Mouse (Mus musculus): ENCODE results near the gene Gpr19. TPM values are rescaled to one million over a fixed set of nuclear protein-coding genes. Genes with fewer than 3 reads are reported as not detected.

Gpr19 gene
- polyA plus RNA-seq, 1 experiment from 2014 or later, result 12.3 TPM

GRCm38 (mm10) chr6:134903368-134903767 lies 5.0 kb upstream of the Gpr19 start:
- Histone ChIP-seq H3K4me1 (peaks cover 3% of the 10 kb centered on the region; the same call in 1 of the 2 replicates), H3K9ac (no peak overlapping the region), H3K36me3 (no peaks in the 10 kb centered on the region), H3K27me3 (no peaks in the 10 kb centered on the region), H3K4me3 (replicated peaks) (no peak overlapping the region), H3K9me3 (replicated peaks) (no peaks in the 10 kb centered on the region), H3K27ac (no peak overlapping the region), H3K4me2 (no peak overlapping the region)
- no peak for ATAC-seq (replicated peaks; ENCODE audit: low FRiP score)
- 81% methylated on average over 4 of the region's 4 CpGs for WGBS

GRCm38 (mm10) chr6:134897443-134898094 lies 809 bp downstream of the Gpr19 start:
- Histone ChIP-seq H3K4me1 (peaks cover 10% of the 10 kb centered on the region), H3K27me3 (no peaks in the 10 kb centered on the region), H3K9me3 (replicated peaks) (no peaks in the 10 kb centered on the region), H3K9ac (peak overlapping the region; percentile 70), H3K36me3 (0 out of 2 replicates have a peak, but pooled peaks cover 3% of the 10 kb centered on the region), H3K27ac (peak overlapping the region; percentile 100), H3K4me2 (peak overlapping the region; percentile 83), H3K4me3 (replicated peaks) (peak overlapping the region; percentile 70)
- ATAC-seq (replicated peaks; ENCODE audit: low FRiP score), result peak; percentile 94
- WGBS, result under 1% methylated on average over 38 of the region's 38 CpGs

GRCm38 (mm10) chr6:134896570-134897436 lies 1.6 kb downstream of the Gpr19 start:
- Histone ChIP-seq H3K27me3 (no peaks in the 10 kb centered on the region), H3K27ac (peak overlapping the region; percentile 100), H3K4me1 (peaks cover 10% of the 10 kb centered on the region), H3K9me3 (replicated peaks) (no peaks in the 10 kb centered on the region), H3K4me3 (replicated peaks) (peak overlapping the region; percentile 70), H3K9ac (peak overlapping the region; percentile 70), H3K4me2 (peak overlapping the region; percentile 83), H3K36me3 (0 out of 2 replicates have a peak, but pooled peaks cover 3% of the 10 kb centered on the region)
- no peak for ATAC-seq (replicated peaks; ENCODE audit: low FRiP score)
- 51% methylated on average over 15 of the region's 15 CpGs for WGBS

GRCm38 (mm10) chr6:134890436-134890835 lies 7.9 kb downstream of the Gpr19 start:
- Histone ChIP-seq H3K27me3 (0 out of 2 replicates have a peak, but pooled peaks cover 2% of the 10 kb centered on the region), H3K4me3 (replicated peaks) (no peak overlapping the region), H3K9me3 (replicated peaks) (no peaks in the 10 kb centered on the region), H3K27ac (no peak overlapping the region), H3K4me2 (no peak overlapping the region), H3K36me3 (0 out of 2 replicates have a peak, but pooled peaks cover 3% of the 10 kb centered on the region), H3K4me1 (peaks cover 7% of the 10 kb centered on the region), H3K9ac (no peak overlapping the region)
- no peak for ATAC-seq (replicated peaks; ENCODE audit: low FRiP score)
- 77% methylated on average over 7 of the region's 7 CpGs for WGBS

GRCm38 (mm10) chr6:134889763-134890162 lies 8.6 kb downstream of the Gpr19 start:
- WGBS, result 87% methylated on average over 1 of the region's 1 CpGs
- H3K27me3 ChIP-seq, result 0 out of 2 replicates have a peak, but pooled peaks cover 2% of the 10 kb centered on the region
- no peaks in the 10 kb centered on the region for H3K9me3 ChIP-seq (replicated peaks)
- no peak overlapping the region for H3K9ac ChIP-seq
- ATAC-seq (replicated peaks; ENCODE audit: low FRiP score), result no peak
- no peaks in the 10 kb centered on the region for H3K36me3 ChIP-seq
- no peak overlapping the region for H3K4me2 ChIP-seq
- H3K4me1 ChIP-seq, result peaks cover 7% of the 10 kb centered on the region
- no peak overlapping the region for H3K27ac ChIP-seq
- H3K4me3 ChIP-seq (replicated peaks), result no peak overlapping the region

- Histone ChIP-seq H3K27me3 (0 out of 2 replicates have a peak, but pooled peaks cover 2% of the 10 kb centered on the region), H3K36me3 (no peaks in the 10 kb centered on the region), H3K9me3 (replicated peaks) (no peaks in the 10 kb centered on the region), H3K4me2 (no peak overlapping the region), H3K27ac (no peak overlapping the region), H3K9ac (no peak overlapping the region), H3K4me1 (peaks cover 7% of the 10 kb centered on the region), H3K4me3 (replicated peaks) (no peak overlapping the region)
- WGBS, result 4% methylated on average over 4 of the region's 4 CpGs
- ATAC-seq (replicated peaks; ENCODE audit: low FRiP score), result no peak
Measured at GRCm38 (mm10) chr6:134888563-134889017, 9.8 kb downstream of the Gpr19 start.

- ATAC-seq (replicated peaks; ENCODE audit: low FRiP score), result no peak; the same call in 1 of the 2 replicates
- Histone ChIP-seq H3K27me3 (0 out of 2 replicates have a peak, but pooled peaks cover 2% of the 10 kb centered on the region), H3K36me3 (no peaks in the 10 kb centered on the region), H3K4me1 (peaks cover 7% of the 10 kb centered on the region), H3K4me2 (peak overlapping the region; percentile 44), H3K27ac (no peak overlapping the region), H3K4me3 (replicated peaks) (peak overlapping the region; percentile 23), H3K9ac (no peak overlapping the region), H3K9me3 (replicated peaks) (no peaks in the 10 kb centered on the region)
- whole genome bisulfite sequencing, result 4% methylated on average over 10 of the region's 10 CpGs
Measured at GRCm38 (mm10) chr6:134887711-134888449, 10.5 kb downstream of the Gpr19 start.

- no peak for ATAC-seq (replicated peaks; ENCODE audit: low FRiP score)
- H3K4me1 ChIP-seq, result peaks cover 7% of the 10 kb centered on the region
- H3K36me3 ChIP-seq, result peaks cover 2% of the 10 kb centered on the region; the same call in 1 of the 2 replicates
- no peak overlapping the region for H3K27ac ChIP-seq
- 0 out of 2 replicates have a peak, but pooled peaks cover 2% of the 10 kb centered on the region for H3K27me3 ChIP-seq
- peak overlapping the region; percentile 44 for H3K4me2 ChIP-seq
- 42% methylated on average over 5 of the region's 5 CpGs for WGBS
- H3K9me3 ChIP-seq (replicated peaks), result no peaks in the 10 kb centered on the region
- peak overlapping the region; percentile 23; the same call in 1 of the 2 replicates for H3K4me3 ChIP-seq (replicated peaks)
- no peak overlapping the region for H3K9ac ChIP-seq
Measured at GRCm38 (mm10) chr6:134887008-134887407, 11.4 kb downstream of the Gpr19 start.

GRCm38 (mm10) chr6:134886475-134886874 lies 11.9 kb downstream of the Gpr19 start:
- Histone ChIP-seq H3K27me3 (0 out of 2 replicates have a peak, but pooled peaks cover 2% of the 10 kb centered on the region), H3K4me1 (peaks cover 7% of the 10 kb centered on the region), H3K27ac (no peak overlapping the region), H3K9me3 (replicated peaks) (no peaks in the 10 kb centered on the region), H3K4me2 (no peak overlapping the region), H3K4me3 (replicated peaks) (no peak overlapping the region), H3K36me3 (peaks cover 6% of the 10 kb centered on the region; the same call in 1 of the 2 replicates), H3K9ac (no peak overlapping the region)
- ATAC-seq (replicated peaks; ENCODE audit: low FRiP score), result no peak
- 88% methylated on average over 8 of the region's 8 CpGs for WGBS

GRCm38 (mm10) chr6:134885515-134885914 lies 12.9 kb downstream of the Gpr19 start:
- 90% methylated on average over 2 of the region's 2 CpGs for WGBS
- peaks cover 6% of the 10 kb centered on the region; the same call in 1 of the 2 replicates for H3K36me3 ChIP-seq
- H3K4me1 ChIP-seq, result peaks cover 7% of the 10 kb centered on the region
- no peak for ATAC-seq (replicated peaks; ENCODE audit: low FRiP score)
- H3K4me2 ChIP-seq, result no peak overlapping the region
- H3K27ac ChIP-seq, result no peak overlapping the region
- H3K9me3 ChIP-seq (replicated peaks), result no peaks in the 10 kb centered on the region
- 0 out of 2 replicates have a peak, but pooled peaks cover 2% of the 10 kb centered on the region for H3K27me3 ChIP-seq
- no peak overlapping the region for H3K4me3 ChIP-seq (replicated peaks)
- H3K9ac ChIP-seq, result no peak overlapping the region

GRCm38 (mm10) chr6:134883661-134884060 lies 14.7 kb downstream of the Gpr19 start:
- H3K4me2 ChIP-seq, result no peak overlapping the region
- peaks cover 7% of the 10 kb centered on the region for H3K4me1 ChIP-seq
- ATAC-seq (replicated peaks; ENCODE audit: low FRiP score), result no peak
- 80% methylated on average over 4 of the region's 4 CpGs for WGBS
- no peak overlapping the region for H3K4me3 ChIP-seq (replicated peaks)
- H3K9me3 ChIP-seq (replicated peaks), result no peaks in the 10 kb centered on the region
- H3K9ac ChIP-seq, result no peak overlapping the region
- H3K27ac ChIP-seq, result no peak overlapping the region
- H3K36me3 ChIP-seq, result peaks cover 6% of the 10 kb centered on the region; the same call in 1 of the 2 replicates
- H3K27me3 ChIP-seq, result 0 out of 2 replicates have a peak, but pooled peaks cover 2% of the 10 kb centered on the region
